Mouse (Mus musculus) heart, embryonic 14.5 days (tissue): Measurements from ENCODE around the gene Emp2. TPM values are rescaled to one million over a fixed set of nuclear protein-coding genes. Genes with fewer than 3 reads are reported as not detected.

ENCODE experiments used
- ATAC-seq: fragments of 200-750 bp; cut with Nextera tagmentation; 2 replicates; pipeline ENCODE4 v1.8.0; 2017; ENCODE audit warnings: low read depth, moderate TSS enrichment; ENCODE audit not compliant: insufficient number of reproducible peaks, insufficient read depth, low FRiP score
- H3K27ac ChIP-seq, 2 experiments: fragments of 200-500 bp in 1 of 2; fragments of 300-500 bp in 1 of 2; sonication (generic) in 1 of 2; replicated peaks in 1 of 2; 2 replicates each; pipeline ENCODE4 v1.5.1; 2012 to 2014; ENCODE audit warnings: low read depth in 2 of 2, low read length in 2 of 2, control low read depth in 1 of 2, mild to moderate bottlenecking in 1 of 2, mixed read lengths in 1 of 2; ENCODE audit not compliant: control insufficient read depth in 1 of 2, insufficient read depth in 1 of 2
- H3K27me3 ChIP-seq: fragments of 300-500 bp; sonication (generic); 2 replicates; pipeline ENCODE4 v1.6.1; 2014; ENCODE audit warnings: mild to moderate bottlenecking, low read length, control low read depth; ENCODE audit not compliant: control insufficient read depth, insufficient read depth
- H3K36me3 ChIP-seq: fragments of 300-500 bp; sonication (generic); 2 replicates; pipeline ENCODE4 v1.6.1; 2014; ENCODE audit warnings: mild to moderate bottlenecking, control low read depth, low read length, mixed read lengths; ENCODE audit not compliant: control insufficient read depth, insufficient read depth
- H3K4me1 ChIP-seq, 2 experiments: fragments of 200-500 bp in 1 of 2; fragments of 300-500 bp in 1 of 2; sonication (generic) in 1 of 2; 2 replicates each; pipeline ENCODE4 v1.6.1; 2012 to 2014; ENCODE audit warnings: low read length in 2 of 2, control low read depth in 1 of 2, mixed read lengths in 1 of 2; ENCODE audit not compliant: control insufficient read depth in 2 of 2, insufficient read depth in 2 of 2
- H3K4me2 ChIP-seq: fragments of 300-500 bp; sonication (generic); 2 replicates; pipeline ENCODE4 v1.6.1; 2014; ENCODE audit warnings: mild to moderate bottlenecking, low read length
- H3K4me3 ChIP-seq, 2 experiments: fragments of 200-500 bp in 1 of 2; fragments of 300-500 bp in 1 of 2; sonication (generic) in 1 of 2; 2 replicates each; pipeline ENCODE4 v1.5.1; 2012 to 2014; ENCODE audit warnings: low read length in 2 of 2, mild to moderate bottlenecking in 2 of 2, control low read depth in 1 of 2, low read depth in 1 of 2, moderate library complexity in 1 of 2; ENCODE audit not compliant: control insufficient read depth in 1 of 2, insufficient read depth in 1 of 2
- H3K9ac ChIP-seq: fragments of 300-500 bp; sonication (generic); 2 replicates; pipeline ENCODE4 v1.6.1; 2014; ENCODE audit warnings: mild to moderate bottlenecking, low read length
- H3K9me3 ChIP-seq: fragments of 300-500 bp; sonication (generic); 2 replicates; pipeline ENCODE4 v1.6.1; 2016; ENCODE audit warnings: low read length, control low read depth; ENCODE audit not compliant: control insufficient read depth
- WGBS: fragments of 180-500 bp; shearing (Covaris S2); extraction: QIAGEN DNeasy Blood & Tissue Kit; methylation state at CpG from one replicate; pipeline ENCODE4 v1.1.7; 2014; 5-methylcytosine and 5-hydroxymethylcytosine counted together
- polyA plus RNA-seq: library from polyadenylated mRNA; unstranded; fragments of >200 nt; fragmentation: Nextera tagmentation; extraction: Ambion mirVana; gene quantifications from 2 replicates; pipeline ENCODE4 v1.2.1, GENCODE M21; 2014

The Emp2 gene
- polyA plus RNA-seq, 1 experiment from 2014 or later, result 35.9 TPM

DNA sequence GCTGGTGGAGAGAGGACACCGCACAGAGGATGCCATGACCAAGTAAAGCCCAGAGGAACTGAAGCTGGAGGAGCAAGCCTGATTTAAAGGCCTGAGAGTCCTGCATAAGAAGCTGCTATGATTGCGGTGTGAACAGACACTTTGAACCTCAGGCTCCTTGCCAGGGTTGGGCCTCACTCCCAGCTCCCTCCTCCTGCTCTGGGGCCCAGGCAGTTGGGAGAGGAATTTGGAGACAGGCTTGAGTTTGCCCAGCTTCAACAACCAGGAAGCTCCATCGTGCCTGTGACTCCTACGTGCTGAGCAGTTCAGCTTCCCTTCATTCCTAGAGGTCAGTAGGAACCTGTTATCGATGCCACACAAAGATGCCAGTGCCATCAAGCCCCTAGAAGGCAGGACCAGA lies 35.7 kb upstream of the Emp2 start:
- Histone ChIP-seq H3K4me1 (peaks cover 22 to 25% of the 10 kb centered on the region in 2 experiments), H3K4me2 (peak overlapping the region; percentile 34)
- peak; percentile 11; the same call in 1 of the 2 replicates for ATAC-seq

DNA sequence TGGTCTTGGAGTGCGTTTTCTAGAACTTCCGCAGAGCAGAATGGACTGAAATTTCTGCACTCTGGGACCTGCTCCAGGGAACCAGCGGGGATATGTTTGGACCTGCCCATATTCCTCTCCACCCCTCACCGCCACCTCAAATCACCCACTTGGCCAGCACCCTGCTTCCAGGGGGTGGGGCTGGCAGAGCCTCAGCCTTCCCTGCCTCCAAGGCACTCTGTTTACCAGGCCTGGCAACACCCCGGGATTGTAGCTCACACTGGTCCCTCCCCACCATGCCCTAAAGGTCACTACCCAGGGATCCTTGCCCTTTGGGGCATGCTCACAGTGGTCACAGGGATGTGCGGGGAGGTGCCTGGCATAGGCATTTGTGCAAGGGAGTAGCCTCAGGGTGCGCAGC lies 33.8 kb upstream of the Emp2 start:
- ATAC-seq, result no peak
- Histone ChIP-seq H3K4me1 (peaks cover 22 to 24% of the 10 kb centered on the region in 2 experiments), H3K4me3 (no peak overlapping the region), H3K36me3 (no peaks in the 10 kb centered on the region), H3K9me3 (no peaks in the 10 kb centered on the region), H3K4me2 (no peak overlapping the region), H3K27me3 (no peaks in the 10 kb centered on the region), H3K27ac (no peak overlapping the region), H3K9ac (no peak overlapping the region)
- WGBS, result 89% methylated on average over 7 of the region's 7 CpGs

More for the DNA sequence above, 35.7 kb upstream of the Emp2 start:
- Histone ChIP-seq H3K9ac (no peak overlapping the region), H3K27ac (peak overlapping the region; percentile 58 to 88), H3K27me3 (no peaks in the 10 kb centered on the region), H3K4me3 (no peak overlapping the region), H3K9me3 (no peaks in the 10 kb centered on the region), H3K36me3 (no peaks in the 10 kb centered on the region)
- WGBS, result 26% methylated on average over 5 of the region's 5 CpGs

DNA sequence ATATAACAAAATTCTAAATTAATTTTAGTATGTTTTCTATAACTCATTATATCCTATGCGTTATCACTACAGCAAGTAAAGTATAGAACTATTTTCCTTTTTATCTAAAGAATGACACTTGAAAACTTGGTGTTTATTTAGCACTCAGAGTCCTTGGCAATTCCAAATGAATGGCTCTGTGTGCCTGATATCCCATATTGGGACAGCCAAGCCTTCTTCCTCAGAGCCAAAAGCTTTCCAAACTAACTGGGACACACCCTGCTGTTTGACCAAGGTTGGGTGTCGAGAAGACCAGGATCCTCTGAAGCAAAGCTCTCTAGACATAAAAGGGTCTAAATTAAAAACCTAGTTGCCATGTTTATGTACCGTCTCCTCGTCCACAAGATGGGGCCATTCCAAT lies 27.3 kb upstream of the Emp2 start:
- H3K27ac ChIP-seq, result no peak overlapping the region
- H3K27me3 ChIP-seq, result no peaks in the 10 kb centered on the region
- WGBS, result 73% methylated on average over 4 of the region's 4 CpGs
- no peak overlapping the region for H3K9ac ChIP-seq
- no peak overlapping the region for H3K4me3 ChIP-seq
- peaks cover 12 to 17% of the 10 kb centered on the region in 2 experiments for H3K4me1 ChIP-seq
- H3K36me3 ChIP-seq, result no peaks in the 10 kb centered on the region
- H3K9me3 ChIP-seq, result no peaks in the 10 kb centered on the region
- H3K4me2 ChIP-seq, result no peak overlapping the region
- ATAC-seq, result no peak

DNA sequence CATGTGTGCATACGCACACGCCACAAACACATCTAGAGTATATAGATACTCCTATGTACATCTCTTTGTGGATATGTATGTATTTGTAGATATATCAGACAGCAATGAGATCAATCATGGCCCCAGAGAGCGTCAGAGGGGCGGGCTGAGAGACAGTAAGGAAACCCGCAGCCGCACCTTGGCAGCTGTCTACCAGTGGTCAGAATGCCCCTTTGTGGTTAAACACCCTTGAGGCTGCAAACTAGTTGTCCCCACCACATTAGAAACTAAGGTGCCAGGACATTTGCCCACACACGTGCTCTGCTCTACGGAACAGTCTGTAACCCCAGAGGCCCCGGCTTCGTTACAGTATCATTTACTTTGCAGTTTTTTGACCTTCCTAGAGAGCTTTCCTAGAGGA lies 26.2 kb upstream of the Emp2 start:
- no peak overlapping the region for H3K4me3 ChIP-seq
- no peak for ATAC-seq
- H3K27me3 ChIP-seq, result no peaks in the 10 kb centered on the region
- WGBS, result 92% methylated on average over 10 of the region's 10 CpGs
- H3K9ac ChIP-seq, result no peak overlapping the region
- no peaks in the 10 kb centered on the region for H3K9me3 ChIP-seq
- H3K4me1 ChIP-seq, result peaks cover 12 to 17% of the 10 kb centered on the region in 2 experiments
- no peaks in the 10 kb centered on the region for H3K36me3 ChIP-seq
- no peak overlapping the region for H3K27ac ChIP-seq
- no peak overlapping the region for H3K4me2 ChIP-seq

DNA sequence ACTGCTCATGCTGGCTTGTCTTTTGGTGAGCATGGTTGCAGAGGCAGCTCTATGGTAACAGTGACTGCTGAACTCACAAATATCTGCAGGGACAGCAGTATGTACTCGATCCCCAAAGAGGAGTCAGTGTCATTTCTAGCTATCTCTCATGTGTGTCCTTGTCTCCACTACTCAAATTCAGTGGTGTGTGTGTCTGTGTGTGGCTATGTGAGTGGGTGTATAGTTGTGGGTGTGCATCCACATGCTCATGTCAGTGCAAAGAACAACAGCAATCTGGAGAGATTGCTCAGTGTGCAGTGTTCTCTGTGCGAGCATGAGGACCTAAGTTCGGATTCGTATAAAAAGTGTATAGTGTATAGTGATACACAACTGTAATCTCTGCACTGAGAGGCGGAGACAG lies 24.8 kb upstream of the Emp2 start:
- no peak overlapping the region; a peak in 2 of 4 replicates for H3K27ac ChIP-seq

DNA sequence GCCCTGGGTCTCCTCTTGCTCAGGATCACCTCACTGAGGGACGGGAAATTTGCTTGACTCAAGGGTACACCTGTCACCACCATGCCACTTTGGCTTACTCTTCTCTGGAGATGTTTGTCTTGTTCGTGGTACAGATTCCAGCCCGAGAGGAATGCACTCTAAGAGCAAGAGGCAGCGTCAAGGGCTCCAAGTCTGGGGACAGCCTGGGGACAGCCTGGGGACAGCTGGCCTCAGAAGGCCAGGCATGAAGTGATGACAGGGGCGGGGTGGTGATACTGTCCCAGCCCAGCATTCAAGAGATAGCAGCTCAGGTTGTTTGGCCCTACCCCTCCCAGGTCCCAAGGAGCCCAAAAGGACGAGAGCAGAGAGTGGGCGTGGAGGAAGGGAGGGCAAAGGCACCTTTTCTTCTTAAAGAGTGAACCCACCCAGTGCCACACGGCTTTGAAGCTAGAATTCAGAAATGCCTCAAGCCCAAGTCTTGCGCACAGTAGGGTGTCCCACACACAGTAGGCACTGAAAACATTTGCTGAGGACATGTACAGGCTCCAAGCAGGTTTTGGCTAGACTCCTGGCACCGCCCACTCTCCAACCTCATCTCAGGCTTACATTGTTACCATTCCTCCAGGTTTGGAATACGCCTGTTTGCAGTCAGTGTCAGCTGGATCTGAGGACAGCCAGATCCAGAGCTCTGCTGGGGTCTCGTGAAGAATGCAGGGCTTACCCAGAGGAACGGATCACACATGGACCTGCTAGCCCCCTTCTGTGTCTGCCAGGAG lies 23.8 kb upstream of the Emp2 start:
- Histone ChIP-seq H3K27me3 (no peaks in the 10 kb centered on the region), H3K36me3 (no peaks in the 10 kb centered on the region), H3K9me3 (no peaks in the 10 kb centered on the region), H3K4me3 (no peak overlapping the region), H3K27ac (peak overlapping the region; percentile 40 to 66), H3K9ac (no peak overlapping the region), H3K4me2 (no peak overlapping the region), H3K4me1 (peaks cover 12 to 17% of the 10 kb centered on the region in 2 experiments)
- ATAC-seq, result peak; percentile 58; the same call in 1 of the 2 replicates
- WGBS, result 38% methylated on average over 13 of the region's 13 CpGs

More for the DNA sequence above, 24.8 kb upstream of the Emp2 start:
- Histone ChIP-seq H3K36me3 (no peaks in the 10 kb centered on the region), H3K9ac (no peak overlapping the region), H3K27me3 (no peaks in the 10 kb centered on the region), H3K9me3 (no peaks in the 10 kb centered on the region), H3K4me2 (no peak overlapping the region), H3K4me3 (no peak overlapping the region), H3K4me1 (peaks cover 12 to 17% of the 10 kb centered on the region in 2 experiments)
- WGBS, result 78% methylated on average over 5 of the region's 5 CpGs
- ATAC-seq, result no peak

DNA sequence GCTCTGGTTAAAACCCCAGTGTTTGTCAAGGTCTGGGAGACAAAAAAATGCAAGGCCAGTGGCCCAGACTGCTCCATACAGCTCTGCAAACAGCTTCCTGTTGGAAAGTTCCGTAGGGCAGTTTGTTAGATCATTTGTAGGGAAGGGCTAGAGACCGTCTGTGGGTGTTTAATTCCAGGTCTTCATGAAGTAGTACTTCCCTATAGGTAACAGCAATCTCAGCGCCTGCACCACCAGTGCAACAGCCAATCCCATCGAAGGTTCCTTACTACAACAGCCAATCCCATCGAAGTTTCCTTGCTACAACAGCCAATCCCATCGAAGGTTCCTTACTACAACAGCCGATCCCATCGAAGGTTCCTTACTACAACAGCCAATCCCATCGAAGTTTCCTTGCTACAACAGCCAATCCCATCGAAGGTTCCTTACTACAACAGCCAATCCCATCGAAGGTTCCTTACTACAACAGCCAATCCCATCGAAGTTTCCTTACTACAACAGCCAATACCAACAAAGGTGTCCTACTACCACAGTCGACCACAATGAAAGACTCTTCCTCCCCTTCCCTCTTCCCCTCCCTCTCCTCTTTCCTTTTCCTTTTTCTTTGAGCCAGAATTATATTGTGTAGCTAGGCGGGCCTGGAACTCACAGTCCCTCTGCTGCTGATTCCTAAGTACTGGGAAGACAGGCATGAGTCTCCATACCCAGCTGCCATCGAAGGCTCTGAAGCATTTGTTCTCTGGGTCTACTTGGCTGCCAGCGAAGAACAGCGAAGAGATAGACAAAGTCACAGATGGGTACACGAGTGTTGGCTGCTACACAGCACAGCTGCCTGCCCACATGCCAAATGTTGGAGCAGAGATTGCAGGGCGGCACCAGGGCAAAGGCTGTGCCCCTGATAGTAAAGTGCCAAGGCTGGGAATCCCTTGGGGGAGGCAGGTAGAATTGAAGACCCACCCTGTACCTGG lies 23.0 kb upstream of the Emp2 start:
- Histone ChIP-seq H3K27me3 (no peaks in the 10 kb centered on the region), H3K4me1 (peaks cover 12 to 16% of the 10 kb centered on the region in 2 experiments), H3K4me2 (no peak overlapping the region), H3K9me3 (no peaks in the 10 kb centered on the region), H3K27ac (peak overlapping the region in 1 of 2 experiments; percentile 66; a peak in 1 of 4 replicates), H3K36me3 (no peaks in the 10 kb centered on the region), H3K9ac (no peak overlapping the region), H3K4me3 (no peak overlapping the region)
- 85% methylated on average over 19 of the region's 19 CpGs for WGBS
- no peak for ATAC-seq
